Mouse (Mus musculus) ovary, postnatal 36 days (tissue): ENCODE results near the gene Wdr35.
"Not testable (repeated sequence)": the region's sequence is repeated elsewhere in the genome, so short reads cannot be mapped to it uniquely, and the experiment has no call there.

Source experiments
- DNase-seq: peaks from one replicate; pipeline ENCODE4 v3.0.0; 2022; ENCODE audit warnings: low spot score, mixed read lengths

The Wdr35 gene

DNA sequence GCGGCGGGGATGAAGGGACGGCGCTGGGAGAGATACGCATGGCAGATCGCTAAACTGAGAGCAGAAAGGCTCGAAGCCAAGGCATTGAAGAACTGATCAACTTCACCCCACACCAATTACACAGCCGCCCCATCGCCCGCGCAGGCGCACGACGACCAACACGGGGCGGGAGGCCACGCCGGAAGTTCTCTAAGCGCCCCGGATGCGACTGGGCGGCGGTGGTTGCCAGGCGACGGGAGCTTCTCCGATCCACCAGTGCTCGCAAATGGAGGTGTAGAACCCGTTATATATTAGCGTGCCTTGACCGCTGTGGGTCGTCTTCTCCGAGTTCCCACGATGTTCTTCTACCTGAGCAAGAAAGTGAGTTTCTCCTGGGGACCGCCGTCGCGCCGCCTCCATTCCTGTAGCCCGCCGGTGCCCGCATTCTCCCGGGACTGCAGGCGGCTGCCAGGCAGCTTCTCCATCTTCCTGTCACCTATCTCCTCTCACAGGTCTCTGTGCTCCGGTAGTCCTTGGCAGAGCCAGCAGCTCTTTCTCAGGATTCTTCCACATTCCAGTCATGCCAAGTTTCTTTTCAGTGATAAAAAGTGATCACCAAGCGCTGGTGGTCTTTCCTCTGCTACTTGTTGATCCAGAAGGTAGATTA, at the start of gene Wdr35:
Wdr35 (plus strand) TSS at position 73 of the 646 bp plus-strand sequence.
- peak; percentile 91 for DNase-seq

DNA sequence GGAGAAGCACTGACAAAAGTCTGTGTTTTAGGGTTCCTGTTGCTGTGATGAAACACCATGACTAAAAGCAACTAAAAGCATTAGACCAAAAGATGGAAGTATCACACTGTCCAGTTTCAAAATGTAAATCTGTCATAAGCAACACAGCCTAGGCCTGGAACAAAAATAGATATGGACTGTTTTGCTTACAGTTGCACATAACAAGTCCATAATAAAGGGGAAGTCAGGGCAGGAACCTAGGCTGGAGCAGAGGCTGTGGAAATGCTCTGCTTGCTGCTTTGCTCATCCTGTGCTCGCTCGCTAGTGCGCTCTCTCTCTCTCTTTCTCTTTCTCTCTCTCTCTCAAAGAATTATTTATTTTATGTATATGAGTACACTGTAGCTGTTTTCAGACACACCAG, 46.0 kb upstream of the Wdr35 start:
- DNase-seq = no peak

DNA sequence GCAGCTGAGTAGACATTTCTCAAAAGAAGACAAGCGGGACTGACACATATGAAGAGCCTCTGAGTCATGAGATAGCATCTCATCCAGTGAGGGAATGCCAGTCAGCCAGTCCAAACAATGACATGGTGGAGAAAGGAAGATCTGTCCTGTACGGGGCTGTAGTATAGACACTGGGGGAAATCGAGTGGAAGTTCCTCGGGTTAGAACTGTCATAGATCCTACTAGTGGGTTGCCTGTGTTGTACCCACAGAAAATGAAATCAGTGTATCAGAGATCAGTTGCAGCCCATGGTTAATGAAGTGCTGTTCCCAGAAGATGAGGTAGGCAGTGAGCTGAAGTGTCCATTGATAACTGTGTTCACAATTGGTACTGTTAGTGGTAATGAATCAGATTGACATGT, 44.9 kb upstream of the Wdr35 start:
- no peak for DNase-seq

DNA sequence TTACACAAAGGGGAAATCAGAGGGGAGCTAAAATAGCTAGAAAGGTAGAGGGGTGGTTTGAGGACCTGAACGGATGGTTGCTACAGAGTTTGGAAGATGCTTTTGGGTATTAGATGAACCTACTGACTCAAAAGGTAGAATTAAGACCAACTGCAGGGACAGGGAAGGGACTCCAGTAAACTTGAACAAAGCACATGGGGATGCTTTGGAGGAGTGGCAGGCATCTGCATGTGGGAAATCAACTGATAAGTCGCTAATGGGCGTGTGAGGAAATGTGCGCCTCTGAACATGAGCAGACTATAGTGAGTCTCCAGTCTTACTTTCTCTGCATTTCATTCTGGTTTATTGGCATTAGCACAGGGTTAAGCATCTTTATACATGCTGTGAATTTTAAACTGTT, 42.6 kb upstream of the Wdr35 start:
- no peak for DNase-seq

DNA sequence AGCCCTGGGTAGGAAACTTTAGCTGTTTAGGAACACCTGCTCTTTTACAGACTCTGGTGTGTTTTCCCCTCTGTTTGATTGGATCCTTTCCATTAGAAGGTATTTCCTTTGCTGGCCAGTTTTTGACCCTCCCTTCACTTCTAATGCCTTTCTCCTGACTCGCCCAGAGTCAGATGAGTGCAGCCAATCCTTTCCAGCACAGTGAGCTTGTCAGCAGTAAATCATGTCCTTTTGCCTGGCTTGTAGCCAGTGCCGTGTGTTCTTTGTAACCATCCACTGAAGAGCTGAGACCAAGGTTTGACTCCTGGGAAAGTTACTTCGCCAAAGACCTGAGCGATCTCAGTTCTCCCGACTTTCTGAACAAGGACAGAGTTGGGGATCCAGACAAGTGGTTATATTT, 38.3 kb upstream of the Wdr35 start:
- DNase-seq = no peak

DNA sequence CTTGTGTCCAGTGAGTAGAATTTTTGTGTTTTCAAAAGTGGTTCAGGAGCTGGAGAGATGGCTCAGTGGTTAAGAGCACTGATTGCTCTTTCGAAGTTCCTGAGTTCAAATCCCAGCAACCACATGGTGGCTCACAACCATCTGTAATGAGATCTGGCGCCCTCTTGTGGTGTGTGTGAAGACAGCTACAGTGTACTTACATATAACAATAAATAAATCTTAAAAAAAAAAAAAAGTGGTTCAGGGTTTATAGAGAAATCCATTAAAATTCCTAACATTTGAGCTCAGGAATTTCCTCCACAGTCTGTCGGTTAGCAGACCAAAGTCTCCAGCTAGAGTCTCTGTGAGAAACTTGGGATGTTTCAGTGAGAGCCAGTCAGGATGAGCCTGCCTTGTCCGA, 37.5 kb upstream of the Wdr35 start:
- not testable (repeated sequence) for DNase-seq

DNA sequence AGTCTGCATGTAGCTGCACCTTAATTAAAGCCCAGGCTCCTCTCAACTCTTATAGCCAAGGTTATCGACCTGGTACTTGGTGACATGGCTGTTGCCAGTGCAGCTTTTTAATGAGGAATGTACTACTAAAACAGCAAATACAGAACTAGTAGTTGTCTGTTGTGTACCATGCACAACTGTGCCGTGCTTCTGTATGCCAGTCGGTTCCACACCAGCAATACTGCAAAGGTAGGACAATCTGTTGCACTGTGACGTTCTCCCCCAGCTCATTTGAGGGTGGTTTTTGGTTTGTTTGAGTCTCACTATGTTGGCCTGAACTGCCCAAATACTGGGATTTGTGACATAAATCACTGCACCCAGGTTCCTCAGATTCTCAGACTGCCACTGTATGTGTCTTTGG, 34.2 kb upstream of the Wdr35 start:
- no peak for DNase-seq

DNA sequence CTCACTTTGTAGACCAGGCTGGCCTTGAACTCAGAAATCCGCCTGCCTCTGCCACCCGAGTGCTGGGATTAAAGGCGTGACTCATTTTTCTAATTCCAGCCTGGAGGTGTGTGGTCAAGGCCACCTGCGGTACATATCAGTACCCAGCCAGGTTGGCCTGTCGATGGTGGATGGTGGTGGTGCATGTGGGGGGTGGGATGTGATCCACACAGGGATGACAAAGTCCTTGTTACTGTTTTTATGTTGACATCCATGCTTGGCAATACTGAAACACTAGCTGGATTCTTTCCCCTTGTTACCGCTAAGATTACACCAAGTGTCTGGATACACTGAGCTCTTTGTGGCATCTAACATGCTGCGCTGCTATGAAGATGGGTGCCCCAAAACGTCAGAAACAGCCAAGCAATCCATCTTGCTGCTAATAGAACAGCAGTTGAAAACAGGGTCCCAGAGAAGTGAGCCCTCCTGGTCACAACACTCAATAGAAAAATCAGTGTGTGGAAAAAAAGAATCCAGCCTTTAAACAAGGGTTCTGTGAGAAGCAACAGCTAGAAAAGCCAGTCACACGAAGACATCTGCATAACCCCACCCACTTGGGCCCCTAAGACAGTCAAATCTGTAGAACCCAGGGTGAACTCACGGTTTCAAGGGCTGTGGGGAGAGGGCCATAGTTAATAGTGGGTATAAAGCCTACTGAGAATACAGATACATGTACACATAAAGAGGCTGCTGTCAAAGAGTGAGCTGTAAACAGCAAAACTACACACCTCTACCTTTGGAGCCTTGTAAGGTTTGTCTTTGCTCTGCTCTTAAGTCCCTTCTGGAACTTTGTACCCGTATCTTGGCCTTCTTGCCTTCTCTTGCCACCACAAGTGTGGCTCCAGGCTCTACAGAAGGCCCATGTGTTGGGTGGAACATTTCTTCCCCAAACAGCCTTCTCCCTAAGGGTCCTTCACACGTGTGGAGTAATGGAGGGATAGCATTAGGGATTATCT, 33.4 kb upstream of the Wdr35 start:
- no peak for DNase-seq

DNA sequence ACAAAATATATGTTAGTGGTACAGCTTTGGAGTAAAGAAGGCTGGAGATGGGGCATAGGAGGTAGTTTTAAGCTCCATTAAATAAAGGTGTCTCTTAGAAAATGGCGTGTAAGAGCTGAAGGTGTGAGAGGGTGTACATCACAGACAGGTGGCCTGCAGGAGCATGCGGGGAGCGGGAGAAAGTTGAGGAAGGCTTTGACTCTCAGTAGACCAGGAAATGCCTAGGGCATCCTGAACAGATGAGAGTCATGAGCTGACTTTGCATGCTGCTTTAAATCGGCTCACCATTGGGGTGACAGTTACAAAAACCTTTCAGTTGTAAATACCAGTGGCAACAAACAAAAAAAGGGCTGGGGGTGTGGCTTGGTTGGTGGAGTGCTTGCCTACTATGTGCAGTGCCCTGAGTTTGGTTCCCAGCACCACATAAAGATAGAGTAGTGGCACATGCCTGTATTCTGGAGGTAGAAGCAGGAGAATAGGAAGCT, 32.5 kb upstream of the Wdr35 start:
- DNase-seq = no peak

DNA sequence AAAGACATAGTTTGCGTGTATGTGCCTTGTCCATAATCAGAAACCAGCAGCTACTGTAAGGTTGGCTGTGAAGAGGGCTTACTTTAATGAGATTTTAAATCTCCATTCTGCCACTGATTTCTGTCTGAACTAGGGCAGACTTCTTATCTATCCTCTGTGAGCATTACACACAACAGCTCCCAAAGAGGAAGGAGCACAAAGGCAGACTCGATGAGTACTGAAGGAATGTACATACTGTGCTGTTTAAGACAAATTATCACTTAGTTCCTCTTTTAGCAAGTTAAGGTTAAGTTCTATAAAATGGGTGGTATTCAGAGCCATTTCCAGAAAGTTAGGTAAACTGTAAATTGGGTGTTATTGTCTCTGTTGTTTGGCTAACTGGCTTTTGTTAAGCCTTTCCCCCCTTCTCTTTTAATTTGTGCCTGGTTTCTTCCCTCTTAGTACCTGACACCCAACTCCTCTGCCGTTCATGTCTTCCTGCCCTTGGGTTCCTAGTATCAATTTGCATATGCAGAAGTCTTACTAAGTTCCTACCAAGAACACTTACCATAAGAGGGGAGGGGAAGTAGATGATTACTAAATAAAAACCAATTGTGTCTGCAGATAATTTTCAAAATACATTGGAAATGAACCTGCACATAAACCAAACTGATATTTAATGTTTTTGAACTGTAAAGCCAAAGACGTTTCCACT, 31.8 kb upstream of the Wdr35 start:
- DNase-seq = no peak

DNA sequence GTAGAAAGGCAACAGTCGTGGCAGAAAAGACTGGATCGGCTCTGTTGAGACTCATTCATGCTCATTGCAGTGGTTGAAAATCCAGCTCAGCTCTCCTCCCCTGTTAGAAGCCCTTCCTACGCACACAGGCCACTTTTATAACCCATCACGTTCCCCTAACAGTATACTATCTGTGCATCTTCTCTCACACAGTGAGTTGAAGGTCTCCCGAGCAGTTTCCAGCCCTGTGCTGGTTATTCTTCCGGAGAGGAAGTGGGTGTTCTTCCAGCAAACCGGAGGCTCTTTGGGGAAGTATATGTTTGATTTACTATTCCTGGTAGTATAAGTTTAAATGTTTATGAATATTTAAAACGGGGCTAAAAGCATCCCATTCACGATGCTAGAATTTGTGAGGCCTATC, 26.5 kb upstream of the Wdr35 start:
- DNase-seq = no peak

DNA sequence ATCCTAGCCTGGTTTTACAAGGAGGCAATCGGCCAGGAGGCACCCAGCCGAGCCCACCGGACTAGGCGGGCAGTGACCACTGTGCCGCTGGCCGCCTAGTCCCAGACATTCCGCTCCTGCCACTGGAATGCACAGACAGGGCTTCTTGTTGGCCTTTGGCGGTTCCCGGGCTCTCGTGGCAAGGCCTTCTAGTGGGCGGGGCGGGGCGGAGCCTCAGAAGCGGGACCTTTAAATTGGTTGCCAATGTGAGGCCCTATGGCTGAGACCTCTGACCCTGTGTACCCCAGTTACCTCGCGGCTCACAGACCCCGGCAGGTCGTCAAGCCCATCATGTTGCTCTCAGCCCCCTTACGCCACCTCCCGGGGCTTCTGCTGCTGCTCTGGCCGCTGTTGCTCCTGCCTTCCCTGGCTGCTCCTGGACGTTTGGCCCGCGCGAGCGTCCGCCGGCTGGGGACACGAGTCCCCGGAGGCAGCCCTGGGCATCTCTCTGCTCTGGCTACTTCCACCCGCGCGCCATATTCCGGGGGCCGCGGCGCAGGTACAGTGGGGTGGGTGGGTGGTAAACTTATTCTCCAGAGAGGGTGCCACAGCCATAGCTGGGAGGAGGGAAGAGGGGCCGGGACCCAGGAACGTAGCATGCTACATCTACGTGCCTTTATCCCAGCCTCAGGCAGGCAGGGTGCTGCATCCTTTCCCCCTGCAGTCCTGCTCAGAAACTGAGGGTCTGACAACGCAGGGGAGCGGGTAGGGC, 25.8 kb upstream of the Wdr35 start, which contains the start of gene Matn3:
Matn3 (plus strand) TSS at position 216 of the 751 bp plus-strand sequence.
- peak; percentile 74 for DNase-seq

DNA sequence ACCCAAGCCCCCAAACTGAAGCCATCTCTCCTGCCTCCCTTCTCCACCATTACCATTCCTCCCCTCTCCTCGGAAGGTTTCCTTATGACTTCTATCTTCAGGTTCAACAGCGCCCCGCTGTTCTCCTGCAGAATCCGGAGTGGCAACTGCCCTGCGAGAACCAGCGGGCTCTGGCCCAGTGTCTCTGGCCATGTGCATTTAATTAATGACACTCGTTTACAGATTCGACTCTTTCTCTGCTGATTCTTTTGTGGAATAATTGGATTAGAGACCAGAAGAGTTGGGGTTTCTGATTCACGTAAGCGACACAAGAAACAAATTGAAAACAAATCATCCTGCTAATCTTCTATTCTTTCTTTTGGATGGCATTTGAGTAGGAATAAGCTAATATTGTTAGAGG, 20.6 kb upstream of the Wdr35 start:
- DNase-seq = no peak

DNA sequence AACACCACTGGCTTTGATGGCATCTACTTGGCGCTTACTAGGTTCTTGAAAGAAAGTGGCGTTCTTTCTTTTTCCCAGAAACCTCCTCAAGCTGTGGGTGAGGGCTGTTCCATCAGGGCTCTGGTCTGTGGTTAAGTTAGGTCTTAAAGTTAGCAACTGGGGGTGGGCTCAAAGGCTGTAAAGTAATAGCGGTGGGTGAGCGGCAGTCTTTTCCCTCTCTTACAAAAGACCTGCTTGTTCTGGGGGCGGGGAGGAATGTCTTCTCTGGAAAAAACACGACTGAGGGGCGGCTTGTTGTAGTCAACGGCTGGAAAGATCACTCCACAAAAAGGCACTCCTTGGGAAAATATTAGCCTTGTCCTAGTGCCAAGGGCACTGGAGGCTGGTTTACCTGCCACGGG, 19.5 kb upstream of the Wdr35 start:
- DNase-seq = no peak

DNA sequence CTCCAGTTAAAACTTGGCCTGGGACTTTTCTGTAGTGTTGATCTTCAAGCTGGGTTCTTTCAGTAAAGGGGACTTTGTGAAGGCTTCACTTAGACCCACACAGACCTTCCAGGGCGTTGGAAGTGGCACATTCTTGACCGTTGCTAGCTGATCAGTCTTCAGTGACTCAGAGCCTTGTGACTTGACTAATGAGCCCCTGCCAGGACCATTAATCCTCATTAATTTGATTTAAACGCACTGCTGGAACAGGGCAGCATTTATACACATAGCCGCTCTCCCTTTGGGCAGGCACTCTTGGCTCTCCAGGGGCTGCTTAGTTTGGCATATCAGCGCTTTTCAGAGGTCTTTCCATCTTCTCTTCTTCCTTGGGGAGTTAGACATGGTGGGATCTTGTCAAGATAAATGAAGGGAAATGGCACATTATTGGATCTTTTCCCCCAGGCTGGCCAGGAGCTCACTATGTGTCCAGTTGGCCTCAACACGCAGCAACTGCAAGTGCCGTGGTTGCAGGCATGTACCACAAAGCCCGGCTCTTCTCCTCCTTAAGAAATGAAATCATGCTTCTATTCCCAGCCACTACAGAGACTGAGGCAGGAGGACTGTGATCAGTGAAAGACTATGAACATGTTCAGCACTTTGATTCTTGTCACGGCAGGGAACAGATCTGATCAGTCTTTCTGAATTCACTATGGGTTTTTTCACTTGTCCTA, 11.9 kb upstream of the Wdr35 start:
- DNase-seq = no peak

DNA sequence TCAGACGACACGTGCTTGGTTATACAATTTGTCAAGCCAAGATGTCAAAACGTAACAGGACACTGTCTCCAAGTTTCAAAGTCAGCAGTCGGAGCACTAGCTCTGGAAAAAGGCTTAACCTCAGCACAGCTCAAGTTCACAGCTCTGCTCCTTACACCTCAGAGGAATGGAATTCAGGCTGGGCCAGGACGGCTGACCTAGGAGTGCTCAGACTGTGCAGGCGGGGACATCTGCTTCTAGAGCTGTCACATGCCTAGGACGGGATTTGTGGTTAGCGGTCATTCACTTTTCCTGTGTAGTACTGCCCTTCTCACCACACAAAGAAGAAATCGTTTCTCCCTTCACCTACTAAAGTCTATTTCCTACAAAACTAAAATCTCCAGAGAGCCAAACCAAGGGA, 3.9 kb upstream of the Wdr35 start:
- no peak for DNase-seq

DNA sequence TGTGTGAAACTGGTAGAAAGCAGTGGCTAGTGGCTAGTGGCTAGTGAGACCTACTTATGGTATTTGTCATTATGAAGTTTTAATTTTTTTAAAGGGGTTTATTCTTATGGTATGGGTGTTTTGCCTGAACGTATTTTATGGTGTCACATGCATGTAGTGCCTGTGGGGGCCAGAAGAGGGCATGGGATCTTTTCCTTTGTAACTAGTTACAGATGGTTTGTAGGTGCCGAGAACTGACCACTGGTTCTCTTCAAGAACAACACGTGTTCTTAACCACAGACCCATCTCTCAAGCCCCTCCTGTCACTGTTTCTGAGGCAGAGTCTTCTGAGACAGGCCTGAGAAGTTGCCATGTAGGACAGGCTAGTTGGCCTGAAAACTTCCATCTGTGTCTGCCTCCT, 1.4 kb downstream of the Wdr35 start:
- no peak for DNase-seq

DNA sequence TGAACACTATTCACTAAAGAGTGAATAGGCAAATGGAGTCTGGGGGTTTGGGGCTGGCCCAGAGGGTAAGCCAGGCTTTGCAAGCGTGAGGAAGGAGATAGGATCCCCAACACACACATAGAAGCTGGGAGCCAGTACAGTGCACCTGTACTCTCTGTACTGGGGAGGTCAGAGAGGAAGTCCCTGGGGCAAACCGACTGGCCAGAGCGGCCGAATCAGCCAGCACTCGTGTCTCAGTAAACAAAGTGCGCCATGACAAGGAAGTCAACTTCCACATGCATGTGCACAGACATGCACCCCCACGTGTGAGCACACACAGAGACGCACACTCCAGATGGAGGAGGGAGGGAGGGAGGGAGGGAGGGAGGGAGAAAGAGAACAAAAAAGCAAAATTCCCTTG, 19.5 kb downstream of the Wdr35 start:
- no peak for DNase-seq

DNA sequence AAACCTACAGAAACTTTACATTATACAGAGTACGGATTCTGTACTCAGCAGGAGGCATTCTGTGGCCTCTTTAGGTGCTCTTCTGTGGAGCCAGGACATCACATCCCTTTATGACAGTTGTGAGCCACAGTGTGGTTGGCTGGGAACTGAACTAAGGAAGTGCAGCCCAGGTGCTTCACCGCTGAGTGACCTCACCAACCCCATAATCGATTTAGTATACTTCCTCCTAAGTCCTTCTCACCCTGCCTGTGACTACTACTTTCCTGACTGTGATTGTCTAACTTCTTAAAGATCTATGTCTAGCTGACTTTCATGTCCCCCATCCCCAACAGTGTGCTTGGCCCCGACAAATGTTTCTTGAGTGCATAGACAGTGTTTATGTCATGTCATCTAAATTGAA, 24.6 kb downstream of the Wdr35 start:
- DNase-seq = no peak

DNA sequence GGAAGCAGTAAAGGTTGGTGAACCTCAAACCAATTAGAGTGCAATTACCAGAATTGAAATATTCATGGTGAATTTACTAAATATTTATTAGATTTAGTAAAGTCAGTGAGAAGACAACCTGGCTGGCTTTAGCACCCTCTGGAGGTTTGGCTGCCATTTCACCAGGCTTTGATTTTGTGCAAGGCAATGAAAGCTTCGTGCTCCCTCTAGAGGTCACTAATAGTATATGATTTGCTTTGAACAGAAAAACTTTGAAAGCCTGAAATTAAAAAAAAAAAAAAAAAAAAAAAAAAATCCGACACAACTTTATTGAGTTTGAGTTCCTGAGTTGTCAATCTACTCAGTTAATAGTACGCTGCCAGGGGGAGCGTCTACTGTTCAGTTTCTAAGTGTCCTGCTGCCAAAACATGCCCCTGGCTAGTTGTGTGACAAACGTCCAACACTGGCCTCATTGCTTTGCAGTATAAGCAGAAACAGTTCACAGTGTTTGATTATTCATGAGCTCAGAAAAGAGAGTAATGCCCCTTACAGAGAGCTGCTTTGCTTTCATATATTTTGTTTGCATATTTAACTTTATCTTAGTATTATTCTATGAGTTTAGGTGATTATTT, 28.5 kb downstream of the Wdr35 start:
- DNase-seq = peak; percentile 36

DNA sequence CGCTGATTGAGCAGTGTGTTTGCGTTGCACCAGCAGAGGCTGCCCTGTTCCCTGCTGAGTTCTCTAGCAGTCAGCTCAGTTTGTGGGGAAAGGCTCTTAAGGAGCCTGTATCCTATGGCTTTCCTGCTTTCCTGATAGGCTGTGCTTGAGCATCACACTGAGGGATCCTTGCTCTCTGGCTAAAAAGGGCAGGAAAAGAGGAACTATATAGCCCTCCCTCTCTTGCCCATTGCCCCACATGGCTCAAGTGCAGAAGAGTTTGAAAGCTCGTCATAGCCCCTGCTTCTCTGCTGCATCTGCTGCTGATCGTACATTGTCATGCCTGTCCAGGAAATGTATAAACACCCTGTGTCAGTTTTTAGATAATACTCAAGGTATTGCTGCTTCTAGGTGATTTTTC, 33.5 kb downstream of the Wdr35 start:
- DNase-seq = no peak
